Mouse (Mus musculus) embryo, embryonic 9.5 days (tissue): ENCODE measurements around the gene Il21r.

ENCODE experiments used
- DNase-seq: peaks from one replicate; pipeline ENCODE4 v3.0.0-alpha.2; 2017; ENCODE audit errors: extremely low spot score

Il21r gene

GRCm38 (mm10) chr7:125603185-125603631, at the start of gene Il21r:
TSS of gene Il21r (plus strand) at chr7:125603429.
- DNase-seq: no peak

- DNase-seq: no peak
Measured at GRCm38 (mm10) chr7:125553653-125554428, 49.4 kb upstream of the Il21r start.

- DNase-seq: no peak
Measured at GRCm38 (mm10) chr7:125554456-125555114, 48.6 kb upstream of the Il21r start.

GRCm38 (mm10) chr7:125555351-125555872, 47.8 kb upstream of the Il21r start:
- no peak for DNase-seq

- no peak for DNase-seq
Measured at GRCm38 (mm10) chr7:125556096-125556495, 47.1 kb upstream of the Il21r start.

GRCm38 (mm10) chr7:125556865-125557264, 46.4 kb upstream of the Il21r start:
- no peak for DNase-seq

GRCm38 (mm10) chr7:125558401-125558945, 44.8 kb upstream of the Il21r start:
- DNase-seq: no peak

GRCm38 (mm10) chr7:125558997-125559396, 44.2 kb upstream of the Il21r start:
- no peak for DNase-seq

GRCm38 (mm10) chr7:125559537-125559936, 43.7 kb upstream of the Il21r start:
- no peak for DNase-seq

- DNase-seq: no peak
Measured at GRCm38 (mm10) chr7:125560146-125560785, 43.0 kb upstream of the Il21r start.

GRCm38 (mm10) chr7:125561085-125561690, 42.0 kb upstream of the Il21r start:
- DNase-seq: no peak

- DNase-seq: no peak
Measured at GRCm38 (mm10) chr7:125562413-125562812, 40.8 kb upstream of the Il21r start.

GRCm38 (mm10) chr7:125563093-125563492, 40.1 kb upstream of the Il21r start:
- DNase-seq: no peak

- DNase-seq: no peak
Measured at GRCm38 (mm10) chr7:125564316-125565024, 38.8 kb upstream of the Il21r start.

GRCm38 (mm10) chr7:125565516-125566285, 37.5 kb upstream of the Il21r start:
- peak; percentile 35 for DNase-seq

GRCm38 (mm10) chr7:125566420-125566819, 36.8 kb upstream of the Il21r start:
- DNase-seq: no peak

GRCm38 (mm10) chr7:125568888-125569287, 34.3 kb upstream of the Il21r start:
- DNase-seq: no peak

- DNase-seq: no peak
Measured at GRCm38 (mm10) chr7:125571891-125572290, 31.3 kb upstream of the Il21r start.

GRCm38 (mm10) chr7:125572737-125573136, 30.5 kb upstream of the Il21r start:
- DNase-seq: no peak

GRCm38 (mm10) chr7:125573849-125574248, 29.4 kb upstream of the Il21r start:
- DNase-seq: no peak
